Mouse (Mus musculus) lung, adult 2 months (tissue): ENCODE data around the gene Stab2. TPM values are rescaled to one million over a fixed set of nuclear protein-coding genes. Genes with fewer than 3 reads are reported as not detected.
A peak's percentile ranks its signal among the peaks of the same experiment; 100 is the strongest.

Experiments used
- DNase-seq: peaks from one replicate; pipeline ENCODE4 v3.0.0; 2022
- H3K4me1 ChIP-seq: fragments of 200-500 bp; 2 replicates; pipeline ENCODE4 v1.6.1; 2011; ENCODE audit warnings: low read length; ENCODE audit not compliant: control insufficient read depth, insufficient read depth
- H3K4me3 ChIP-seq: fragments of 200-500 bp; replicated peaks from 2 replicates; pipeline ENCODE3; 2011; ENCODE audit warnings: low read depth, mild to moderate bottlenecking, control low read depth, low read length; ENCODE audit errors: extremely low read depth
- CTCF ChIP-seq: fragments of 200-500 bp; IDR thresholded peaks from 2 replicates; pipeline ENCODE4 v1.5.1; 2011; ENCODE audit warnings: mild to moderate bottlenecking, low read length, control low read depth; ENCODE audit not compliant: insufficient read depth
- POLR2A ChIP-seq: fragments of 200-500 bp; IDR thresholded peaks from 2 replicates; pipeline ENCODE4 v1.6.1; 2011; ENCODE audit warnings: low read depth, mild to moderate bottlenecking, control low read depth, low read length, borderline replicate concordance; ENCODE audit errors: extremely low read depth
- WGBS: fragments of 180-500 bp; shearing (Covaris S2); methylation state at CpG from one replicate; pipeline ENCODE4 v1.1.7; 2018; 5-methylcytosine and 5-hydroxymethylcytosine counted together
- polyA plus RNA-seq: library from polyadenylated mRNA; depleted of rRNA; stranded (reverse); fragments of >200 nt; gene quantifications from 2 replicates; pipeline ENCODE4 v1.2.3, GENCODE M21; 2012

Gene Stab2
- polyA plus RNA-seq, 1 experiment, result 0.88 TPM

DNA sequence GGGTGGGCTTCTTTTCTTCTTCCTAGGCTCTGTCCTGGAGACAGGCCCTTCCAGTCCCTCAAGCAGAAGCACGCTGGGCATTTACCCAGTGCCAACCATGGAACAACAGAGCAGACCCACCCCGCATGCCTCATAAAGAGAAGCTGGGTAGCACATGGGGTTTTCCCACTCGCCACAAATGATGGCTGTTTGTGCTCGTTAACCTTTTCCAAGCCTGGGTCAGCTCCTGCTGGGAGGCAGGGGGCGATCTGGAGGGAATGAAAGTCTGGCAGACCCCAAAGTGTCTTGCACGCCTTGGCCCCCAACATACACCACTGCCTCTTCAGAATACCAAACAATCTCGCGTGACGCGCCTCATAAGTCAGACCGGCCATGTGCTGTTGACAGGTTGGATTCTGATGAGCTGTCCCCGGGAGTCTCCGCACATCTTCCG lies 28.5 kb upstream of the Stab2 start:
- TF ChIP-seq POLR2A (no peak), CTCF (no peak)
- DNase-seq, result no peak
- H3K4me3 ChIP-seq, result no peak overlapping the region
- WGBS, result 58% methylated on average over 14 of the region's 14 CpGs
- H3K4me1 ChIP-seq, result no peaks in the 10 kb centered on the region

DNA sequence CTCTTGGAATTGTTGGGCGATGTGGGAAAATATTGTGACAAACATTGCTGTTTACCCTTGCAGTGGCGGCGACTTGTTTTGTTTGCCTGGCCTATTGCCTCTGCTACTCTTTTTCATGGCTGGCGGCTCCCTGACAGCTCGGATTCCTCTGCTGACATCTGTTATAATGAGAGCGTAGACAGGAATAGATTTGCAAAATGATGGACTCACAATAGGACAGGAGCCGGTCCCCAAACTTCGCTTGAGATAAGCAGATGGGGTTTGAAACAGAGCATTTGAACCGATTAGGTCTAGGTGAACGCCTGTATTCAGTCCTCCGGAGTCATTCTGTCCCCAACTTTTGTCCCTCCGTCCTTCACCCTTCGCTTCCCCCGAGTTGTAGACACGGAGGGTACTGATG lies 28.0 kb upstream of the Stab2 start:
- 79% methylated on average over 15 of the region's 15 CpGs for WGBS
- Histone ChIP-seq H3K4me1 (no peaks in the 10 kb centered on the region), H3K4me3 (no peak overlapping the region)
- no peak for DNase-seq
- TF ChIP-seq POLR2A, result no peak
- no peak for TF ChIP-seq CTCF

- no peak for TF ChIP-seq CTCF
- TF ChIP-seq POLR2A, result no peak
- Histone ChIP-seq H3K4me3 (no peak overlapping the region), H3K4me1 (no peaks in the 10 kb centered on the region)
- no peak for DNase-seq
- 76% methylated on average over 8 of the region's 8 CpGs for WGBS
Observed at GRCm38 (mm10) chr10:87032768-87033167, 24.9 kb upstream of the Stab2 start.

DNA sequence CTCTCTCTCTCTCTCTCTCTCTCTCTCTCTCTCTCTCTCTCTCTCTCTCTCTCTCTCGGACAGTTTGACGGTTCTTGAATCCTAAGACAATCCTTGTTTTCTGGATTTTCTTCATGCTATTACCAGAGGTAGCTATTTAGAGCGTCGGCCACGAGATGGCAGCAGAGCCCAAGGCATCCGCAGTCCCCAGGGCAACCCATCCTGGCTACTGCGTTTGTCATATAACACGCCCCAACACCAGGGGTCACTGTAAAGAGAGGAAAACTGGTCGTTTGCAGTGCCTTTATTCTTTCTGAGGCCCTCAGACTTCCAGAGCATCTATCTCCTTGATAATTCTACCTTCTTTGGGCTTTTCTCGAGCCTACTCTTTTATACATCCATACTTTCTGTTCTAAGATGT lies 17.1 kb upstream of the Stab2 start:
- TF ChIP-seq POLR2A, result no peak
- peak; percentile 98 for TF ChIP-seq CTCF
- no peaks in the 10 kb centered on the region for H3K4me1 ChIP-seq
- 2% methylated on average over 9 of the region's 10 CpGs for WGBS
- H3K4me3 ChIP-seq, result no peak overlapping the region
- peak; percentile 68 for DNase-seq

DNA sequence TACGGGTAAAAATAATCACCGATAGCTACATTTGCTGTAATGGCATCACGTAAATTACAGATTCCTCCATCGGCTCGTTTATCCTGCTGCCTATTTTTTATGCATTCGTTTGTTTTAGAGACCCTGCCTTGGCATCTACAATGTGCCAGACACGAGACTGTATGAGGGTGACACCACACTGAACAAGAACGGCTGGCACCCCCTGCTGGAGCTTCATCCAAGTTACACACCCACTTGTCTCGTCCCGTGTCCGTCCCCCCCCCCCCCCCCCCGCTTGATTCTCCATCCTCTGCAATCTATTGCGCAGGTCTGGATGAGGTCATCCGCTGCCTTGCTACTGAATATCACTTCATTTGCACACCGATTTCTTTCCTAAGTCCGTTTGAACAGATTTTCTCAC lies 12.9 kb upstream of the Stab2 start:
- no peak for DNase-seq
- H3K4me3 ChIP-seq, result no peak overlapping the region
- WGBS, result 50% methylated on average over 16 of the region's 16 CpGs
- TF ChIP-seq POLR2A, result no peak
- peak; percentile 23; the same call in 1 of the 2 replicates for TF ChIP-seq CTCF
- no peaks in the 10 kb centered on the region; the same call in 1 of the 2 replicates for H3K4me1 ChIP-seq

DNA sequence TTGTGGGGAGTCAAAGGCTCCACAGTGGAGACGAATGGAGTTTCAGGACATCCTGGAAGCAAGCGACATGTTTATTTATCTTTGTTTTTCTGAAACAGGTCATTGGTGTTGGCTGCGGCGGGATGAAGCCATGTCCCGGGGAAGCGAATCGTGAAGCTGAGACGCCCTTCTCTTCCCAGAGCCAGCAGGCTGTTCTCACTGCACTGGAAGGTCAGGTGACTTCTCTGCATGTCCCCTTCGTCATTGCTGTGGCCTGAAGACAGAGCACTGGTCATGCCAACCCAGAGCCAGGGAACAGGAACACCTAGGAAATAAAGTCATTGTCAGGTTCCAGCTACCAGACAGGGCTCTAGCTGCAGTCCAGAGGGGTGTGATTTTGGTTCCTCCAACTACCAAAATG lies 11.1 kb upstream of the Stab2 start:
- no peak overlapping the region for H3K4me3 ChIP-seq
- no peak for TF ChIP-seq POLR2A
- TF ChIP-seq CTCF, result no peak
- H3K4me1 ChIP-seq, result peaks cover 3% of the 10 kb centered on the region
- DNase-seq, result peak; percentile 2
- 43% methylated on average over 9 of the region's 9 CpGs for WGBS

- WGBS, result 50% methylated on average over 9 of the region's 9 CpGs
- DNase-seq, result no peak
- Histone ChIP-seq H3K4me1 (peaks cover 3% of the 10 kb centered on the region), H3K4me3 (no peak overlapping the region)
- TF ChIP-seq CTCF (no peak), POLR2A (no peak)
Observed at GRCm38 (mm10) chr10:87016151-87016692, 8.4 kb upstream of the Stab2 start.

DNA sequence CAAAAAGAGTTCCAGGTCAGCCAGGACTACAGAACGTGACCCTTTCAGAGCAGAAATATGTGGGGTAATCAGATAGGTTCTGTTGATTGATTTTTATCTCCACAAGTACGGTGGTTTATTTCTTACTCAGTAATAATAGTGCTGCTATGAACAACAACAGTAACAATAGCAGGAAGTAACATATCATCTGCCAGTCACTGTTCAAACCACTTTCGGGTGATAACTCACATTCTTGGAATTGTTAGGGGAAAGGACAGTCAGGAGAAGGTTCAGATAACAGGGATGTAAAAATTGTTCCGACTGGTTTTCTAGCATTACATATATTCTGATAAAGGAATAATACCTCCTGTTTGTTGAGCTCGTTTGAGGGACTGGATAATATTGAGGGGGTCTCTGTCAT lies 7.6 kb upstream of the Stab2 start:
- 28% methylated on average over 5 of the region's 5 CpGs for WGBS
- H3K4me1 ChIP-seq, result peaks cover 3% of the 10 kb centered on the region
- H3K4me3 ChIP-seq, result no peak overlapping the region
- TF ChIP-seq CTCF (no peak), POLR2A (no peak)
- DNase-seq, result no peak

GRCm38 (mm10) chr10:87014391-87014965 lies 6.7 kb upstream of the Stab2 start:
- no peak for DNase-seq
- Histone ChIP-seq H3K4me3 (no peak overlapping the region), H3K4me1 (peaks cover 3% of the 10 kb centered on the region)
- TF ChIP-seq CTCF, result no peak
- TF ChIP-seq POLR2A, result no peak
- WGBS, result 47% methylated on average over 7 of the region's 7 CpGs

DNA sequence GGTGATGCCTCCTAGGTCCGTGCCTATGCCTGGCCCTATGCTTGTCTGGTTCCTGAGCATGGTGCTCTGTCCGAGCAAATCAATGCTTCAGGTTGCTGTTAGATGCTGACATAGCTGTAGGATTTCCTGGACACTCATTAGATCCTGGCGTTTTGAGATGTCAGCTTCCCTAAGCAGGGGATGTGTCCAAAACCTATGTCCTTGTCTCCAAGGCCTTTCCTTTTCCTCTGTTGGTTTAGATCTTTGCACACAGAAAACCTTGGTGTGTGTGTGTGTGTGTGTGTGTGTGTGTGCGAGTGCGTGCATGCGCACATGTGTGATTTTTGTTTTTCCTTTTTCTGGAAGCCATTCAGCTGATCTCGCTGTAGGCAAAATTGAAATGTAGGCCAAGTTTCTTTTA lies 4.3 kb upstream of the Stab2 start:
- TF ChIP-seq POLR2A (no peak), CTCF (no peak)
- H3K4me1 ChIP-seq, result peaks cover 3% of the 10 kb centered on the region
- H3K4me3 ChIP-seq, result no peak overlapping the region
- no peak for DNase-seq
- 84% methylated on average over 7 of the region's 7 CpGs for WGBS

- TF ChIP-seq CTCF (no peak), POLR2A (no peak)
- WGBS, result 73% methylated on average over 3 of the region's 3 CpGs
- H3K4me3 ChIP-seq, result no peak overlapping the region
- H3K4me1 ChIP-seq, result no peaks in the 10 kb centered on the region
- DNase-seq, result no peak
Observed at GRCm38 (mm10) chr10:87008215-87008499, 332 bp upstream of the Stab2 start.
